27 mouse cellular contexts compared by ENCODE assay signal in genomic region chr7:84384086-84384485, GRCm38 (mm10). TPM values are rescaled to one million over a fixed set of nuclear protein-coding genes. Genes with fewer than 3 reads are reported as not detected.
DNase-seq lines count a peak whose midpoint lies in the region; ATAC-seq and TF ChIP-seq lines count a peak whose summit lies in the region.
"Had no signal": no experiment of that assay in that cellular context is flagged by ENCODE, and none has a peak within 500 bp of the region (broad histone marks: within the 10 kb centered on the region; RNA-seq: fewer than 3 reads in every experiment).

No protein-coding gene starts in this region.

- H3K9me3 ChIP-seq in forebrain, embryonic 11.5 days (ENCODE audit: control insufficient read depth, low read length): no peaks in the 10 kb centered on the region
- H3K9me3 ChIP-seq in forebrain, embryonic 12.5 days: no peaks in the 10 kb centered on the region
- H3K9me3 ChIP-seq in hindbrain, postnatal 0 days (ENCODE audit: low read length): no peaks in the 10 kb centered on the region
- no peaks in the 10 kb centered on the region for H3K9me3 ChIP-seq in hindbrain, embryonic 12.5 days (replicated peaks)
- H3K9me3 ChIP-seq: embryonic facial prominence, embryonic 13.5 days; embryonic facial prominence, embryonic 15.5 days; forebrain, embryonic 10.5 days; G1E had no signal

- H3K36me3 ChIP-seq in forebrain, embryonic 11.5 days (ENCODE audit: control insufficient read depth, insufficient read depth, low read length): no peaks in the 10 kb centered on the region
- H3K36me3 ChIP-seq in forebrain, embryonic 12.5 days (replicated peaks): 0 out of 2 replicates have a peak, but pooled peaks cover 3% of the 10 kb centered on the region
- no peaks in the 10 kb centered on the region for H3K36me3 ChIP-seq in hindbrain, postnatal 0 days (ENCODE audit: insufficient read depth, low read length)
- 0 out of 2 replicates have a peak, but pooled peaks cover 3% of the 10 kb centered on the region for H3K36me3 ChIP-seq in hindbrain, embryonic 12.5 days
- H3K36me3 ChIP-seq: embryonic facial prominence, embryonic 13.5 days; embryonic facial prominence, embryonic 15.5 days; G1E had no signal

- 91% methylated on average over 7 of the region's 7 CpGs for WGBS in forebrain, embryonic 11.5 days
- 95% methylated on average over 7 of the region's 7 CpGs for WGBS in forebrain, embryonic 12.5 days
- WGBS in hindbrain, postnatal 0 days: 93% methylated on average over 7 of the region's 7 CpGs
- 95% methylated on average over 7 of the region's 7 CpGs for WGBS in hindbrain, embryonic 12.5 days

- no peak for ATAC-seq in forebrain, embryonic 11.5 days (replicated peaks; ENCODE audit: low FRiP score)
- ATAC-seq in forebrain, embryonic 12.5 days (ENCODE audit: low FRiP score): no peak
- ATAC-seq in hindbrain, postnatal 0 days: no peak
- ATAC-seq in hindbrain, embryonic 12.5 days (ENCODE audit: low FRiP score): no peak
- ATAC-seq: activated CD4-positive, CD25-positive, alpha-beta regulatory T cell, adult 4 months; CD4-positive, CD25-positive, alpha-beta regulatory T cell, adult 4 months; forebrain, embryonic 14.5 days; forebrain, embryonic 16.5 days had no signal

- no peaks in the 10 kb centered on the region for H3K27me3 ChIP-seq in forebrain, embryonic 11.5 days (ENCODE audit: control insufficient read depth, insufficient read depth, low read length)
- H3K27me3 ChIP-seq in forebrain, embryonic 12.5 days: no peaks in the 10 kb centered on the region
- H3K27me3 ChIP-seq in hindbrain, postnatal 0 days (ENCODE audit: insufficient read depth, low read length): no peaks in the 10 kb centered on the region
- H3K27me3 ChIP-seq in hindbrain, embryonic 12.5 days: no peaks in the 10 kb centered on the region
- H3K27me3 ChIP-seq: CH12.LX; embryonic facial prominence, embryonic 13.5 days; embryonic facial prominence, embryonic 15.5 days; Patski had no signal

- H3K4me2 ChIP-seq in forebrain, embryonic 11.5 days (ENCODE audit: low read depth, low read length, severe bottlenecking): no peak overlapping the region
- no peak overlapping the region for H3K4me2 ChIP-seq in forebrain, embryonic 12.5 days
- H3K4me2 ChIP-seq in hindbrain, postnatal 0 days (ENCODE audit: low read depth, low read length): no peak overlapping the region
- no peak overlapping the region for H3K4me2 ChIP-seq in hindbrain, embryonic 12.5 days (replicated peaks)
- H3K4me2 ChIP-seq: embryonic facial prominence, embryonic 13.5 days; embryonic facial prominence, embryonic 15.5 days had no signal

- no peak overlapping the region for H3K9ac ChIP-seq in forebrain, embryonic 11.5 days (ENCODE audit: low read length)
- H3K9ac ChIP-seq in forebrain, embryonic 12.5 days: no peak overlapping the region
- no peak overlapping the region for H3K9ac ChIP-seq in hindbrain, postnatal 0 days (replicated peaks; ENCODE audit: low read length)
- H3K9ac ChIP-seq in hindbrain, embryonic 12.5 days: no peak overlapping the region
- H3K9ac ChIP-seq: embryonic facial prominence, embryonic 13.5 days; embryonic facial prominence, embryonic 15.5 days had no signal

- peak; percentile 5 for DNase-seq in forebrain, embryonic 11.5 days (ENCODE audit: low spot score)
- DNase-seq in hindbrain, postnatal 0 days (ENCODE audit: low spot score): no peak
- DNase-seq in induced T-regulatory cell, adult 2 months (ENCODE audit: low read depth): peak; percentile 30
- DNase-seq: adrenal gland, adult 8-10 months; adrenal gland, postnatal 14 days; adrenal gland, postnatal 36 days; B cell, adult 2 months; cerebellum, adult 18-20 months; cerebellum, adult 8-10 months; cerebellum, adult 9-11 months; cerebellum, postnatal 14 days; cerebellum, postnatal 36 days; embryo, embryonic 11 days had no signal

- H3K27ac ChIP-seq in forebrain, embryonic 11.5 days (ENCODE audit: low read depth, low read length): no peak overlapping the region
- H3K27ac ChIP-seq in forebrain, embryonic 12.5 days: no peak overlapping the region
- H3K27ac ChIP-seq in hindbrain, postnatal 0 days: no peak overlapping the region
- H3K27ac ChIP-seq in hindbrain, embryonic 12.5 days: no peak overlapping the region
- H3K27ac ChIP-seq: embryonic facial prominence, embryonic 13.5 days; embryonic facial prominence, embryonic 15.5 days; forebrain, embryonic 10.5 days had no signal

- TF ChIP-seq CTCF in hindbrain, postnatal 0 days (IDR thresholded peaks at IDR 0.05; ENCODE audit: low read depth): 0 out of 2 replicates have a peak, but pooled peaks have one; percentile 5

- no peaks in the 10 kb centered on the region for H3K4me1 ChIP-seq in forebrain, embryonic 11.5 days (replicated peaks; ENCODE audit: control insufficient read depth, insufficient read depth, low read length)
- peaks cover 3% of the 10 kb centered on the region; the same call in 1 of the 2 replicates for H3K4me1 ChIP-seq in forebrain, embryonic 12.5 days
- no peaks in the 10 kb centered on the region for H3K4me1 ChIP-seq in hindbrain, postnatal 0 days (ENCODE audit: insufficient read depth, low read length)
- H3K4me1 ChIP-seq in hindbrain, embryonic 12.5 days: no peaks in the 10 kb centered on the region
- H3K4me1 ChIP-seq: embryonic facial prominence, embryonic 13.5 days; embryonic facial prominence, embryonic 15.5 days; forebrain, embryonic 10.5 days had no signal

- H3K4me3 ChIP-seq in forebrain, embryonic 11.5 days (ENCODE audit: low read depth, low read length): no peak overlapping the region
- H3K4me3 ChIP-seq in forebrain, embryonic 12.5 days (replicated peaks): no peak overlapping the region
- H3K4me3 ChIP-seq in hindbrain, postnatal 0 days (ENCODE audit: low read length): no peak overlapping the region
- H3K4me3 ChIP-seq in hindbrain, embryonic 12.5 days: no peak overlapping the region
- H3K4me3 ChIP-seq: embryonic facial prominence, embryonic 13.5 days; embryonic facial prominence, embryonic 15.5 days; erythroblast, embryonic 14.5 days; forebrain, embryonic 10.5 days had no signal

RNA-seq across cellular contexts. Expression of gene Arnt2, which starts 25.9 kb away (rescaled TPM):
- 40.9 and 43.0 TPM in 2 replicates for polyA plus RNA-seq in forebrain, embryonic 11.5 days (2014; fragmentation: Nextera tagmentation; extraction: Ambion mirVana)
- 65.9 and 69.2 TPM in 2 replicates for polyA plus RNA-seq in forebrain, embryonic 12.5 days (2016; fragmentation: Nextera tagmentation; extraction: Ambion mirVana)
- 126 and 128 TPM in 2 replicates for total RNA-seq in hindbrain, postnatal 0 days (2014; rRNA removed)
- polyA plus RNA-seq in hindbrain, postnatal 0 days (2015; fragmentation: Nextera tagmentation; extraction: Ambion mirVana): 39.8 and 44.6 TPM in 2 replicates
- polyA plus RNA-seq in hindbrain, embryonic 12.5 days (2016; fragmentation: Nextera tagmentation; extraction: Ambion mirVana): 57.6 and 64.2 TPM in 2 replicates
- total RNA-seq: common myeloid progenitor, adult 5-6 weeks had no signal
- polyA plus RNA-seq: erythroblast, embryonic 14.5 days; G1E had no signal
